Mouse (Mus musculus): ENCODE data around the gene Ntm. TPM values are rescaled to one million over a fixed set of nuclear protein-coding genes. Genes with fewer than 3 reads are reported as not detected.

The Ntm gene
- polyA plus RNA-seq, 1 experiment, result 95.1 TPM

DNA sequence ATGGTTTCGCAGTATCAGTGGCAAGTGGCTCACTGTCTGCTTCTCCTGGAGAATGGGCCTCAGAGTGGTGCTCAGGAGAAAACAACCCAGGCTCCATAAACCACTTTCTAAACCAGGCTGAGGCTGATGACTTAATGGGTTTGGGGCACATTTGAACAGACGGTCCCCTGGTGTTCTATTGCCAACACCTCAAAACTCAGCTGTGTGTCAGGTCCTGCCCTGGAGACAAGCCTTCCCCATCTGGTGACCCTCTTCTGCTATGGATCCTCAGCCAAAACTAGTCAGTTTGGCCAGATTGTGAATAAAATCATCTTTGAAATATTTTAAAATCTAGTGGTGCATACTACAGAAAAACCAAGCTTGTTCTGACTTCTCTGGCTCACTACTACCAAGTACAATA lies 907.3 kb downstream of the Ntm start:
- DNase-seq (ENCODE audit: low read depth), result no peak
- no peak for TF ChIP-seq CTCF (IDR thresholded peaks at IDR 0.05; ENCODE audit: borderline replicate concordance, extremely low read depth, insufficient read depth, insufficient read length)
- no peak for TF ChIP-seq POLR2A (IDR thresholded peaks at IDR 0.05; ENCODE audit: borderline replicate concordance, extremely low read depth, insufficient read depth, insufficient read length, poor library complexity, severe bottlenecking)

DNA sequence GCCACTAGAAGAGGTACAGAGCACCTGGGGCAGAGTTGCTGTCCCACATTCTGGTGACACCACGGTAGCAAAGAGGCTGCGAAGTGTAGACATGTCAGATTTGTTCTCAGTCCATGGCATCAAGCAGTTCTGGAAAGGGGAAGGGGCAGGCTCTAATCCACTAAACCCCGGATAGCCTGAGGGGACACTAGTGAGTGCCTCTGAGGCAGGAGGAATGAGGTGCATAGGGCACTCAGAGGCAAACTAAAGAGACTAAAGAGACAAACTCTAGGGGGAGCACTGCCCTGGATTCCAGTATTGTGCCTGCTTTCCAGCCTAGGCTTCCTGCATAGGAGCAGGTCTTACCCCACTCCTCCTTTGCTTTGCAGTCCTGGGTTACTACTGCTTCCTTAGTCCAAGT lies 926.5 kb downstream of the Ntm start:
- no peak for TF ChIP-seq CTCF (IDR thresholded peaks at IDR 0.05; ENCODE audit: borderline replicate concordance, extremely low read depth, insufficient read depth, insufficient read length)
- no peak for TF ChIP-seq POLR2A (IDR thresholded peaks at IDR 0.05; ENCODE audit: borderline replicate concordance, extremely low read depth, insufficient read depth, insufficient read length, poor library complexity, severe bottlenecking)
- DNase-seq (ENCODE audit: low read depth), result no peak

DNA sequence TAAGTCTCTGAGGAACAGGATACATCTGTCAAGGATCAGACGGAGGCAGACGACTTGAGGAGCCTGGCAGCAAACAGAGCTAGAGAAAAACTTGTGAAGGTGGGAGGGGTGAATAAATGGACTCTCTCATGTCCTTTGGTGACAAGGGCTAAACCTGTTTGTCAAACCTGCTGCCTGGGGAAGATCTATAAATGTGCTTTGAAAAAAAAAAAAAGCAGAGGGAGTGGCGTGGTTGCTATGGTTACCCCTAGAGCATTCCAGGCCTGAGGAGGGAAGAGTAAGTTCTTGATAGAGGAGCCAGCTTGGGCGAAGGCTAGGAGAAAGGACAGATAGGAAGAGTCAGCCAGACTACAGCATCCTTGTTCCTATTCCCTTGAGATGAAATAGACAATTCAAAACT lies 926.9 kb downstream of the Ntm start:
- TF ChIP-seq CTCF (IDR thresholded peaks at IDR 0.05; ENCODE audit: borderline replicate concordance, extremely low read depth, insufficient read depth, insufficient read length) (no peak), POLR2A (IDR thresholded peaks at IDR 0.05; ENCODE audit: borderline replicate concordance, extremely low read depth, insufficient read depth, insufficient read length, poor library complexity, severe bottlenecking) (no peak)
- peak; percentile 24 for DNase-seq (ENCODE audit: low read depth)

DNA sequence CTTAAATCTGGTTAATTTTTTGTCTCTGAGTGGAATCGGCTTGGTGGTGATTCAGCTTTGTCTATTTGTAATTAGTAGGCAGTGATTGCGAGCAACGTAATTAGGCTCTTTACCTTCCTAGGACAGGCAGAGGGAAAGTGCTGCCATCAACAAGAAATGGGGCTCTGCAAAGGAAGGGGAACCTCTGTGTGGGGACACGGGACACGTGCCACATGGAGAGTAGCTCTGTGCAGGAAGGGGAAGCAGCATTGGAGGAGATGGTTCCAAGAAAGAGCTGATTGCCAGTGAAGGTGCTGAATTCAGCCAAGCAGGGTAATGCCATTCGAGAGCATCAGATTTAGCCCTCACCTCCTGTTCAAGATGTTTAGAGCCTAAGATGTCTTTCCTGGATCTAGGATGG lies 936.5 kb downstream of the Ntm start:
- TF ChIP-seq CTCF (IDR thresholded peaks at IDR 0.05; ENCODE audit: borderline replicate concordance, extremely low read depth, insufficient read depth, insufficient read length) (no peak), POLR2A (IDR thresholded peaks at IDR 0.05; ENCODE audit: borderline replicate concordance, extremely low read depth, insufficient read depth, insufficient read length, poor library complexity, severe bottlenecking) (no peak)
- peak; percentile 23 for DNase-seq (ENCODE audit: low read depth)

DNA sequence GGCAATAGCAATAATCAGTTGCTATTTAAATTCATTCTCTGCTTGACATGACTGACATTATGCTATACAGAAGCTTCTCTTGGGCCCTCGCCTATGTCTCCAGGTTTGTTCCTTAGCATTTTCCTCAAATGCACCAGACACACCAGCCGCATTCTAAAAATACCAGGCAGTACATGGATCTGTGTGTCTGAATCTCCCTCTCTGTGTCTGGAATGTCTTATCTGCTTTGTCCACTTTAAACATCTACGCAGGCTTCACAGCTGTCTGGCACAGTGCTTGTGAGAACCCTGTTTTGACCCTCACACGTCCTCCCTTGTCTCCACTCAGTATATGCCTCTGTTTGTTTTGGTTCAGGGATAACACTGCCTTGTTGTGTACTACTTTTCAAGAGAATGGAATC lies 937.3 kb downstream of the Ntm start:
- no peak for TF ChIP-seq CTCF (IDR thresholded peaks at IDR 0.05; ENCODE audit: borderline replicate concordance, extremely low read depth, insufficient read depth, insufficient read length)
- TF ChIP-seq POLR2A (IDR thresholded peaks at IDR 0.05; ENCODE audit: borderline replicate concordance, extremely low read depth, insufficient read depth, insufficient read length, poor library complexity, severe bottlenecking), result no peak
- DNase-seq (ENCODE audit: low read depth), result no peak

DNA sequence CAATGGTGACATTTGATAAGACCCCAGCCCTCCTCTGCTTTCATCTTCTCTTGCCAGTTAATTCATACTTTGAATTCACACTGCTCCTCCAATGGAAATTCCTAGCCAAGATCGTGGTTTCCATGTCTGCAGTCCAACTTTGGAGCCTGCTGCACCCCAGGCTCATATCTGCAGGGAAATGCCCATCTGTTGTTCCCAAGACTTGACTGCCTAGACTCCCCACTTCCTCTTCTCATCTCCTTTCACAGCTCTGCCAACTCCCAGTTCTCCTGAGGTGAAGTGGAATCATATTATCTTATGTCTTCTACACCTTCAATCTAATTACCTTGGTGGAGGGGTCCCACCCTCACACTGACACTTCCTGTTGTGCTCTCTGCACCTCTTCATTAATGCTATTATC lies 937.8 kb downstream of the Ntm start:
- no peak for DNase-seq (ENCODE audit: low read depth)
- TF ChIP-seq POLR2A (IDR thresholded peaks at IDR 0.05; ENCODE audit: borderline replicate concordance, extremely low read depth, insufficient read depth, insufficient read length, poor library complexity, severe bottlenecking) (no peak), CTCF (IDR thresholded peaks at IDR 0.05; ENCODE audit: borderline replicate concordance, extremely low read depth, insufficient read depth, insufficient read length) (no peak)

DNA sequence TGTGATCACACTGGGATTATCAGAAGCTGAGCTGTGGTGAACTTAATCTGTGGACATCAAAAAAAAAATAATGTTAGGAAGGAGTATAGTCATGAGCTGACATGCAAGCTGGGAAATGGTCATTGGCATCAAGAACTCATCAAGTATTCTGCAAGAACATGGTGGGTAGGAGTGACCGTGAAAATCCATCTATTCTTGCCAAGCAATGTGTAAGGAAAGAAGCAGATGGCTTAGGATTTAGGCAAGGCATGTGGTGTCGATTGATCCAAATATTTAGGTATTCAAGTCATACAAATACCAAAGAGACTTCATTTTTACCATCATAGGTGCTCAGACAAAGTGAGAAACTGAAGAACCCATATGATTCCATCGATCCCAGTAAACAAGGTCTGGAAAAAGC lies 946.1 kb downstream of the Ntm start:
- DNase-seq (ENCODE audit: low read depth), result peak; percentile 44

DNA sequence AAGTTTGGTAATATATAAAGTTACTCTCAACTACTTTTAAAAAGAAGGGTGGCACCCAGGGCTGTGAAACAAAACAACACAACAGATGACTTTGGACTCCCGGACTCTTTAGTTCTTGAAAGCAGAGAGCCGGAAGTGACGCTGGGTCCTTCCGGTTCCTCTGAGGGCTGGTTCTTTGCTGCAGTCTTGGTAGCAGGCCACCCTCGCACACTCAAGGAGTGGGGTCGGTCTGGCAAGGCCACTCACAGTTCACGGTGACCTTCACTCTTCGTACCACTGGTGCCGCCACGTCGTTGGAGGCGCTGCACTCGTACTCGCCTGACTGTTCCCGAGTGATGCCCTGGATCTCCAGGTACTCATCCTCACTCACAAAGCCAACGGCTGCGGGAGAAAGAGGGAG lies 949.1 kb downstream of the Ntm start:
- DNase-seq (ENCODE audit: low read depth), result no peak
- TF ChIP-seq POLR2A (IDR thresholded peaks at IDR 0.05; ENCODE audit: borderline replicate concordance, extremely low read depth, insufficient read depth, insufficient read length, poor library complexity, severe bottlenecking) (no peak), CTCF (IDR thresholded peaks at IDR 0.05; ENCODE audit: borderline replicate concordance, extremely low read depth, insufficient read depth, insufficient read length) (no peak)

More for the DNA sequence above, 946.1 kb downstream of the Ntm start:
- TF ChIP-seq POLR2A (IDR thresholded peaks at IDR 0.05; ENCODE audit: borderline replicate concordance, extremely low read depth, insufficient read depth, insufficient read length, poor library complexity, severe bottlenecking), result no peak
- TF ChIP-seq CTCF (IDR thresholded peaks at IDR 0.05; ENCODE audit: borderline replicate concordance, extremely low read depth, insufficient read depth, insufficient read length), result no peak

DNA sequence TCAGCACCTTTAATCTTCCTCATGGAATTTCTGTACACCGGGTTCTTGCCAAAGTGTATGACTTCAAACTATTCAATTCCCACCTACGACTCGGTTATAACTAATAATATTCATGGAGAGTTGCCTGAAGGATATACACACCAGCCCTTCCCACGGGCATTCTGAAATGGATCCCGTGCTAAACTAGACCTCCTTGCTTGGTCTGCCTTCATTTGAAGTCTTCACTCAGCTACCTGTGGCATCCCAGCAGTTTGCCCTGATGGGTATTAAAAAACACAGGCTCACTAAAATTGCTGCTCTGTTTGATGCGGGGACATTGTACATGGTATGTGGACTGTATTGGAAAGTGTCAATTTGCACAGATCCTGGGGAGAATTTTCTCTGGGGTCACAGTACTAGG lies 950.4 kb downstream of the Ntm start:
- no peak for TF ChIP-seq POLR2A (IDR thresholded peaks at IDR 0.05; ENCODE audit: borderline replicate concordance, extremely low read depth, insufficient read depth, insufficient read length, poor library complexity, severe bottlenecking)
- TF ChIP-seq CTCF (IDR thresholded peaks at IDR 0.05; ENCODE audit: borderline replicate concordance, extremely low read depth, insufficient read depth, insufficient read length), result no peak
- no peak for DNase-seq (ENCODE audit: low read depth)

DNA sequence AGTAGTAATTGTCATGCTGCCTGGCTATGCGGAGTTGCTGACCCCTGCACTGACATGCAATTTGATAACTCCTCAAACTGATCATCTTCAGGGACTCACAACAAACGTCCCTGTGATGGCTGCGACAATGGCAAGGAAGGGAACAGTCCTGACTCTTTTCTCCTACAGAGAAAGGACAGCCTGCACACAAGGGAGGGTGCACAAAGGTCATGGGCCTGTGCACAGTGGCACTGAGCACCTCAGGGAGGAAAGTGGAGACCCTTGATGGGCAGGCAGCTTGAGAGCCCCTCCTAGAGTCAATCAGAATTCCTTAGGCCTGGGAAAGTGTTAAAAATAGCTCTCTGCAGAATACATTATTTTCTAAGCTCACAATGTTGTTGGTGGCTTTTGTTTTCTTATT lies 951.5 kb downstream of the Ntm start:
- no peak for TF ChIP-seq POLR2A (IDR thresholded peaks at IDR 0.05; ENCODE audit: borderline replicate concordance, extremely low read depth, insufficient read depth, insufficient read length, poor library complexity, severe bottlenecking)
- no peak for TF ChIP-seq CTCF (IDR thresholded peaks at IDR 0.05; ENCODE audit: borderline replicate concordance, extremely low read depth, insufficient read depth, insufficient read length)
- DNase-seq (ENCODE audit: low read depth), result no peak

DNA sequence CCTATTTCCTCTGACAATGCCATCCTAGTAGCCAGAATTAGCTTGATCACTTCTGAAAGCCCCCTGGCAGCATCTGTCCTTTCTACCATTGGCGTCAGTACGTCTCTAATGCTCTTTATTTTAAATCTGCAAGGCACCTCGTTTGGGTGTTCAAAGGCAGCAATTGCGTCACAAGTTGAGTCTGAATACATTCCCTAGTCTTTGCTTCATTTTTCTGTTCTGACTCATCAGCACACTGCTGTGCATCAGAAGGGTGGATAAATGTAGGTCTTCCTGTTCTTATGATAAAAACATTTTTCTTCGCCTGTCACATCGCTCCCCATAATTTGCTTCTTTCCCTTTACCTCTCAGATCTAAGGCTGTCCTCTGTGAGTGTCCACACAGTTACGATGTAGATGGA lies 958.4 kb downstream of the Ntm start:
- TF ChIP-seq POLR2A (IDR thresholded peaks at IDR 0.05; ENCODE audit: borderline replicate concordance, extremely low read depth, insufficient read depth, insufficient read length, poor library complexity, severe bottlenecking), result no peak
- no peak for TF ChIP-seq CTCF (IDR thresholded peaks at IDR 0.05; ENCODE audit: borderline replicate concordance, extremely low read depth, insufficient read depth, insufficient read length)
- DNase-seq (ENCODE audit: low read depth), result no peak

DNA sequence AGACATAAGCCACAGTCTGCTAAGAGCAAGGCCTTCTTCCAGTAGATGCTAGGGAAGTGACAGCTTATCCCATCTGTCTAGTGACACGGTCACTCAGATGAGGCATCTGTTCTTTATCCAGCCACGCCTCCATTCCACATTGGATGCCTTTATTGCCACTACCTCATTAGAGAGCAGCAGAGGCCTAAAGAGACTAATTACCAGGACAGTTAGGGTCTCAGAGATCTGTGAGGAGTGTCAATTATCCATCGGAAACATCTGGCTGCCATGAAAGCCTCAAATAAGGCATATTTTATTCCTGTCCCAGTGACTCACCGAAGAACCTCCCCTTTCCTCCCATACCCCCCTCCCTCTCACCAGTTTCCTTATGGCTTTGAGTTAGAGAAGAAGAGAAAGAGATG lies 963.0 kb downstream of the Ntm start:
- TF ChIP-seq POLR2A (IDR thresholded peaks at IDR 0.05; ENCODE audit: borderline replicate concordance, extremely low read depth, insufficient read depth, insufficient read length, poor library complexity, severe bottlenecking), result no peak
- no peak for TF ChIP-seq CTCF (IDR thresholded peaks at IDR 0.05; ENCODE audit: borderline replicate concordance, extremely low read depth, insufficient read depth, insufficient read length)
- DNase-seq (ENCODE audit: low read depth), result peak; percentile 74

DNA sequence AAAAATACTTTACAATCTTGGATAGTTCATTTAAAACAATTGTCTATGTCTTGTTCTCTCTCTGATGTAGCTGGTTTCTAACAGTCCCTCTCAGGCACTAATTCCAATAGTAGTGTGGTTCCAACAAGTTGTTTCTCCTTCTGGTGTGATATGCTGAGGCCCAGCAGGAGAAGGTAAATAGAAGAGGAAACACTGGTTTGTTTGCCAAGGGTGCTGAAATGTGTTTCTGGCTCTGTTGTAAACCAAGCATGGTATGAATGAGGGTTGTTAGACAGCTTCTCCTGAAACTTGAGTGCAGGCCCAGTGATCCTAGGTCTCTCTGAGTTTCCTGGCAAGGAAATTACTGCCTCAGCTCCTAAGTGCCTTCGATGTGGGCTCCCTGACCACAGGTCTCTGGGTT lies 985.7 kb downstream of the Ntm start:
- DNase-seq (ENCODE audit: low read depth), result peak; percentile 45
- no peak for TF ChIP-seq CTCF (IDR thresholded peaks at IDR 0.05; ENCODE audit: borderline replicate concordance, extremely low read depth, insufficient read depth, insufficient read length)
- TF ChIP-seq POLR2A (IDR thresholded peaks at IDR 0.05; ENCODE audit: borderline replicate concordance, extremely low read depth, insufficient read depth, insufficient read length, poor library complexity, severe bottlenecking), result no peak
